Mouse (Mus musculus): Measurements from ENCODE around the gene Rnf130.
"Not testable (repeated sequence)": the region's sequence is repeated elsewhere in the genome, so short reads cannot be mapped to it uniquely, and the experiment has no call there.

The Rnf130 gene

DNA sequence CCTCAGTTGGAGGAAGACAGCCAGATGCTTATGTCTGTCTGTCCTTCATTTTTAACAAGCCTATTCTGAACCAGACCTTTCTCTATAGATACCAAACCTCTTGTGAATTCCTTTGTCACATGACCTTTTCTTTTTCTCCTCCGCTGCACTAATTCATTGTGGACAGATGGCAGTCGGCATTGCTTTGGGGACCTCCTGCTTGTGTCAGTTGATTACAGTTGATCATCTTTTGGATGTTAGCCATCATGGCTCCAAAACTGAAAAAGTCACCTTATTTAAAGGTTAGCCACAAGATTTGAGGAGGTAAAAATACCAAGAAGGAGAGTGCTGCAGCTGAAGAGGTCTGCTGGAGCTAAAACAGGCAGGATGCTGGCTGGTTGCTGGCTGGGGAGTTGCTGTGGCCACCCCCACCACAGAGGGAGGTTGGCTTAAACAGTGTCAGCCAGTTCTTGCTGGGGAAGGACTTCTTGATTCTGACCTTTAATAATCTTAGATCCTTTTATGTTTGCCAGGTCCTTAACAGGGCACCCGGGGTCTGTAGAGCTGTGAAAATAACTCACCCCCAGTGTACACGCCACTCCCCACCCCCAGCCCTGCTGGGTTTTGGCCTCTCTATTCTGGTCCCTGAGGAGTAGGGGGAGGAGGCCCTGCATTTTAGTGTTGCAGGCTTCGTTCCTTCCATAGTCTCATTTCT lies 66.0 kb downstream of the Rnf130 start:
- peak; percentile 85 to 87 for DNase-seq

DNA sequence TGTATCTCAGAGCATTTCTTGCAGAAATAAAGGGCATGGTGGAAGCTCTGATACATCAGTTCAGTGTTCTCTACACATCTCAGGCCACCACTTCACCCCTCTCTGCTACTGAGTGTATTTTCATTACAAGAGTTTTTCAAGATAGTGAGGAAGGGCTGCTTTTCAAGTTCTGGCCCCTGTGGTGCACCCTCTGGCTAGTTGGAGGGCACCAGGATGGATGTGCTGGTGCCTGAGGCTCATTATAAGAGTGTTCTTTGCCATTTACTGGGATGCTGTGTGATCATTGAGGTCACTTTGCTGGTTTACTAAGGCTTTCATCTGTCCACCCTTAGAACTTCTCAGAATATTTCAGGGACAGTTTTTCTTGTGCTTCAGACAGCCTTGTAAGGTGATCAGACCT lies 66.5 kb downstream of the Rnf130 start:
- DNase-seq = peak in 1 of 2 experiments; percentile 50

DNA sequence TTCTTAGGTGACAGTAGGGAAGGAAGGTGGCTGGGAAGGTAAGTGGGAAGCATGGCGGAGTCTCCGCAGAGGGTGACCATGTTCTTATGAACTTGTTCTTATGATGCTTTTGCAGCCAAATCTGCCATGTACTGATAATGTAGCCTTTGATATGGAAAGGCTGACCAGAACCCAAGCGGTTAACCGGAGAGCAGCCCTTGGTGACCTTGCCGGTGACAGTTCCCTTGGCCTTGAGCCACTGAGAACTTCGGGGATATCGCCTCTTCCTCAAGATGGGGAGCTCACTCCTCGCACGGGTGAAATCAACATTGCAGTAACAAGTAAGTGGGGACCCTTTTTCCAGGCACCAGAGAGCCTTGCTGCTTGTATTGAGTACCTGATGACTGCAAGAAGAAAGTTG lies 70.5 kb downstream of the Rnf130 start:
- no peak for DNase-seq

DNA sequence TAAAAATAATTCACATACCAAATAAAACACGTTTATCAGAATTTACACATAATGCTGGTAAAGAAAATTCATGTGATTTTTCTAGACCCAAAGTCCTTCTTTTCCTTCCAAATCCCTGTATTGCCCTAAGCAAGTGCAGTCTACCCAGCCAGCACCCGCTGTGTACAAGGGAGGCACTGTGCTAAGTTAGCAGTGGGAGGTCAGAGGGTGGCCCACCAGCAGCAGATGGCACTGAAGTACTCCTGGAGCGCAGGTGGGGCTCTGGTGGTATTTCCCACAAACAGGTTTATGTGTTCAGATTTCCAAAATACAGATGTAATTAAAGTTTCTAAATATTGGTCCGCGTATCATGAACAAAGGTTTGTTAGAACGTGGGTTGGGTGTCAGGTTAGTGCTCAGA lies 71.9 kb downstream of the Rnf130 start:
- DNase-seq = peak in 1 of 2 experiments; percentile 79

DNA sequence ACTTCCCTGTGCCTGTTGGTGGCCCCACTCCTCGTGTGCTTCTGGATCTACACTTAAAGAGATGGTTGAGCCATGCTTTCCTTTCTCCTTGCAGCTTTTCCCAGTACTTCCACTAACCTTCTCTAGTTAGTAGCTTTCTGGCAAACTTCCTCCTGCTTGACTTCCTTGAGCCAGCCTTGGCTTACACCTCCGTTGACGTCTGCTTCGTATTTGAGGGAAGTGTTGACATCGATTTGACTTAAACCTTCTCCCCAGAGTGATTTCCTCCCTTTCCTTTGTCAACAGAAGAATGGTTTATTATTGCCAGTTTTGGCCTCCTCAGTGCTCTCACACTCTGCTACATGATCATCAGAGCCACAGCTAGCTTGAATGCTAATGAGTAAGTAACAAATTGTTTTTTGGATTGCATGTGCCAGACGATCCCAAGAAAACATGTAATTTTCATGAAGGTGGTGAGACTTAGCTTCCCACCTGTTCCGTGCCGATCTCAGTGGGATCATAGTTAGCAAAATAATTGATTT lies 73.9 kb downstream of the Rnf130 start:
- no peak for DNase-seq

DNA sequence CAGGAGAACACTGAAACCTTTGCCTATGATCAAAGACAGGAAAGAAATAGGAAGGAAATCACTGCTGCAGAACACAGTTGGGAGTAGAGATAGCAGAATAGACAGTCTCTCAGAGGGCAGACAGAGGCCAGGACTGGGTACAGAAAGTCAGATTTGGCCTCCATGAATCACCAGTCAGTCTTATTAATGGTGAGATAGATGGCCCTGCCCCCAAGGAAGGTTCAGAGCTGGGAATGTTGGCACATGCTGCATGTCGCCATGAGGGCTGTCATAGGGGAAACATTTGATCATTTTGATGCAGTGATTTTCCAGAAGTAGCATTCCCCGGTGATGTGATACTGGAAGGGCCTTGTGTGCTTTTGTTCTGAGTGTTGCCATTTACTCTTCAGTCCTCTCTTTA lies 74.5 kb downstream of the Rnf130 start:
- DNase-seq = no peak

DNA sequence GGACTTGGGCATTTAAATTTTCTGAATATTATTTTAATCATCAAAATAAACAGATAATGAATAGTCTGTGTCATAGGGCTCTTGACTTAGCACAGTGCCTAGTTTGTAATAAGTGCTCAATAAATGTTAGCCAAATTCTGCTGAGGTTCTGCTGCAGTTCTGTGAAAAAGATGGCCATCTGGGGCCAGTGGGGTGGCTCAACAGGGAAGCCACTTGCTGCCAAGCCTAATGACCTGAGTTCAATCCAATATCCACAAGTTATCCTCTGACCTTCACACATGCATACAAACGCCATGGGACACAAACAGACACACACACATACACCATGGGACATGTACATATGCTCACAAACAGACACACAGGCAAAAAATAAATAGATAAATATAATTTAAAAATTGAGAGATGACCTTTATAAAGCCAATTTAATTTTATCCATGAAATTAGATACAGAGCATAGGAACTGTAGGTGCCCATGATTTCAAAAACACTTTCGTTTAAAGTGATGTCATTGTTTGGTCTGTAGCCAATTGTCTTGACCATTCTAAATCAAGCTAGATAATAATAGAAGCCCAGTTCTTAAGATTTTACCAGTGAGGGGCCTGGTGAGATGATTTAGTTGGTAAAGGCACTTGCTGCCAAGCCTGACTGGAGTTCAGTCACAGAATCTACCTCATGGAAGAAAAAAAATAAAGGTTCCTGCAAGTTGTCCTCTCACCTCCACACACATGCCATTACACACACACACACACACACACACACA lies 75.6 kb downstream of the Rnf130 start:
- DNase-seq = peak; percentile 91 to 94

DNA sequence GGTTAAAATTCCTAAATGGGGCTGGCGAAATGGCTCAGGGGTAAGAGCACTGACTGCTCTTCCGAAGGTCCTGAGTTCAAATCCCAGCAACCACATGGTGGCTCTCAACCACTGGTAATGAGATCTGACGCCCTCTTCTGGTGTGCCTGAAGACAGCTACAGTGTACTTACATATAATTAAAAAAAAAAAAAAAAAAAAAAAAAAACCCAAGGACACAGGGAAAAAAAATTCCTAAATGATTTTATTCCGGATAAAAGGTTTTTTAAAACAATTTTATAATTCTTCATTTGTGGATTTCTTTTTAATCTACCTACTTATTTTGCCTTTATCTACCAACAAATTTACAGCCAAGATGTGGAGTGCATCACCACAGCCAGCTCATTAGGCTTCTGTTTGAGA lies 76.8 kb downstream of the Rnf130 start:
- not testable (repeated sequence) for DNase-seq

DNA sequence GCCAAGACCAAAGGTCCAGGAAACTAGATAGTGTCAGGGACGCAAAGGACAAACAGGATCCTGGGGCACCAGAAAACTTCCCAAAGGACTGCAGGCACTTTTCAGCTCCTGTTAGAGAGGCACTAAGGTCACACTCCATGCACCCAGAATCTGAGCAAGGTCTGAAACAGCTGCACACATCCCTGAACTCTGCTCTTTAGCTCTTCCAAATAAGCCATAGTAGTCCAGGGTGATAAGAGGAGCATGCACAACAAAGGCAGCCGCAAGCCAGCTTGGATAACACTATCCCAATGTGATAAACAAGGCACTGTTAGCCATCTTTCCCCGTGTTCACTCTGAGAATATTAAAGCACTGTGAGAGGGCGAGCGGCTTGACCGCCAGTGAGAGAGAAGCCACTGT lies 78.9 kb downstream of the Rnf130 start:
- DNase-seq = no peak

DNA sequence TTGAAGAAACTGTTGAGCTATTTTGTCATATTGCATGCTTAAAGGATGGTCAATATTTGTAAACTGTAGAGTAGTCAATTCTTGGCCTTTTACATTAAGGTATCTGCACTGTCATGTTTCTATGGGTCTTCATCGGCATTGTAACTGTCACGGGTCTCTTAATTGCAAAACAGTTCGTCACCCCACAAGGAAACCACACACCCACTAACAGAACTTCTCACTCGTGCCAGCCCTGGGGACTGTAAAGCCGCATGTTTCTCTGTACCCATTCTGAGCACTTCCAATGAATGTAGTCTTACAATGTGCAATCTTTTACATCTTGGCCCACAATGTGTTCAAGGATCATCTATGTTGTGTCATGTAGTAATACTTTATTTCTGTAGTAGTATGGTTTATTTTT lies 80.1 kb downstream of the Rnf130 start:
- no peak for DNase-seq

DNA sequence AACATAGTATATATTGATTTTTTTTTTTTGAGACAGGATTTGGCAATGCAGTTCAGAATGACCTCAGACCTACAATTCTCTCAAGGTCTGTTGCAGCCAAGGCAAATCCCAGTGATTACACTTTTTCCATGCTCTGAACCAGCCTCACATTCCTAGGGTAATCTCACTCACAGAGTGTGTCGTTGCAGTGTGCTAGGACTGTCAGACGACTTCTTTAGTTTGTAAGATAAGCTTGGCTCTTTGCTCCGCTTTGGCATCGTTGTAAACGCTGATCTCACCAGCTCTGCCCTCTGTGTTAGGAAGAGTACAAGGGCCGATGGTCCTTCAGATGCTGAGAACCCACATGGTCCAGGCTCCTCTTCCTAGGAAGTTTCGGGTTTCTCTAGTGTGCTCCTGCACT lies 80.9 kb downstream of the Rnf130 start:
- no peak for DNase-seq

DNA sequence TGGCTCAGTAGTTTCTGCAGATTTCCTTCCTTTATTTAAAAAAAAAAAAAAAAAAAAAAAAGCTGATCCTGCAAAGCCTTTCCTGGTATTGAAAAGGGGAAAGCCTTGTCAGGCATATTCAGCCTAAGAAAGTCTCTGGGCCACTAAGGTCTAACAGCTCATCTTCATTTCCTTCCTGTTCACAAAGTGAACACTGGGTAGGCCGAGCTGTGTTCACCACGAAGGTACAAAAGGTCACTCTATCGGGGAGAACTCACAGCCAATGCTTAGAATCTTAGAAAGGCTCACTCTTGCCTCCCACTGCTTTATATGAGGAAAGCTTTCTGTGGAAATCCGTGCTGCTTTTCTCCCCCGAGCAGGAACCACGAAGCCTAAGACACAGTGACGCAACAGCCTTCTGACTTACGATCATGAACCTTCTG lies 83.7 kb downstream of the Rnf130 start:
- DNase-seq = no peak

DNA sequence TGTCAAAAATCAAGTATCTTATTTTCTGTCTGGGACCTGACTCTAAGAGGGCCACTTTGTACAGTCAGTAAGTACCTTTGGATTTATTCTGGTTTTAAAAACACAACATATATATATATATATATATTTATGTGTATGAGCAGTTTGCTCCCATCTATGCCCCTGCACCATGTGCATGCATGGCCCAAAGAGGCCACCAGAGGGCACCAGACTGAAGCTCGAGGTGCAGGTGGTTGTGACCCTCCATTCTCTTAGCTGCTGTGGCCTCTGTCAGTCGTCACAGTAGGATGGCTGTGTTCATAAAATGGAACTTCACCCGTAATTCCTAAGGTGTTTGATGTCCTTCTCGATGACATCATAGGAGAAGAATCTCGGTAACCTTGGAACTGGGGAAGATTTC lies 89.2 kb downstream of the Rnf130 start:
- DNase-seq = peak; percentile 89 to 91

DNA sequence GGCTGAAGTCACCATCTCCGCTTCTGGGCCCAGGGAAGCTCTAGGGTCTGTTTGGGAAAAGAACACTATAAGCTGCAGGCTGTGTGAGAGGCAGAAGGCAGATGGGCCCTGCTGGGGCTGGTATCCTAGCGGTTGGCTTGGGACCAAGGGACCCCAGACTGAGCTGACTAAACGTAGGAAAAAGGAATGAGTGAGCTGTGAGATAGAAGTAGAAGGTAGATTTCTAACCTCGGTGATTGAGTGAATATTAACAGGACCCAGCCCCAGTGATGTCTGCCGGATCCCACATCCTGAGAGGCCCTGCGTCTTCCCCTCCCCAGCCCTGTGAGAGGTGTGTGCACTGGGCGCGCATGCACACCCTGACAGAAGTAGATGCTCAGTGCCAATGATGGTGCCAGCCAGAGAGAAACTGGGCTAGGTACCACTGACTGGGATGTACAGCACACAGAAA lies 97.5 kb downstream of the Rnf130 start:
- DNase-seq = peak; percentile 76 to 80

DNA sequence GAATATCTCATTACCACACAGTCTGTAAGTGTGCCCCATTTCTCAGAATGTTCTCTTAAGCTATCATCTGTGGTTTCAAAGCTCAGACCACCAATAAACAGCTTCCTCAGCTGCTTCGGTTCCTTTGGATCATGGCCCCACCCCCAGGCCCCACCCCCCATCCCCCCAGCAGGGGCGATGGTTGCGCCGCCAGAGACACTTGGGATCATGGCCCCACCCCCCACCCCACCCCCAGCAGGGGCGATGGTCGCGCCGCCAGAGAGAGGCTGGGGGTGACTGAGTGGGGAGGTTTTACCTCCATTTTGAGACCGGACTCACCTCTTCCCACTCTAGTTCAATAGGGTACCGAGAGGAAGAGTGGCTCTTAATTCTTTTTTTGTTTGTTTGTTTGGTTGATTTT lies 102.6 kb downstream of the Rnf130 start:
- no peak for DNase-seq

DNA sequence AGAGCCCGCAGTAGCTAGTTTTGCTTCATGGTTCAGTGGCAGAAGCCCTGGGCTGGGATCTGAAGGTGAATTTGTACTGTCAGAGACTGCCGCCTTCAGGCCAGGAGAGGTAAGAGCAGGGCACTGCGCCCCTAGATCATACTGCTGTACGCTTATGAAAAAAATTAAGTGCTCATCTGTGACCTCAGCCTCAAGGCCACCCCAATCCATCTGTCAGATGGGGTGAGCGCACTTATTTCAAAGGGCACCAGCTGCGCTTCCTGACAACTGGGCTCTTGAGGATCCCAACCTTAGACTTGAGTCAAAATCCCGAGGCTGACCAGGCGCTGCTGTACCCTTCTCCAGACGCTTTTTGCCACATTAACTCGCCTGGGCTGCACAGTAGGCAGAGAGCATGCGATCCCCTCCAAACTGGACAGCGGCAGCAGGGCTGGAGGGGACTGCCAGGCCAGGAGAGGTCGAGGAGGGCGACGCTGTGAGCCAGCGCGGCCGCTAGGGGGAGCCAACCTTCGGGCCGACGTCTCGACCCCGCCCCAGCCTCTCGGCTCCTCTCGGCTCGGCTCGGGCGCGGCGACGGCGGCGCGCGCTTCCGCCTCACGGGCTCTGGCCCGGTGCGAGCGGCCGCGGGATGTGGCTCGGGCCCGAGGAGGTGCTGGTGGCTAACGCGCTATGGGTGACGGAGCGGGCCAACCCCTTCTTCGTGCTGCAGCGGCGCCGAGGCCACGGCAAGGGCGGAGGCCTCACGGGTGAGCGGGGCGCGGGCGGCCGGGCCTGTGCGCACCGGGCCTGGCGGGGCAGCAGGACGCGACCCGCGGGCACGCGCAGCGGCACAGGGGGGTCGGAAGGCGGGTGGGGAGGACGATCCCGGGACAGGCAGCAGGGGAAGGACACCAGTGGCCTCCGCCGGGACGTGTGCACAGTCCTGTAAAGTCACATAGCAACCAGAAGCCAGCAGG lies 105.9 kb downstream of the Rnf130 start, which contains the start of gene Tbc1d9b:
Tbc1d9b (plus strand) TSS at position 586 of the 956 bp plus-strand sequence.
- DNase-seq = peak; percentile 97 to 98

DNA sequence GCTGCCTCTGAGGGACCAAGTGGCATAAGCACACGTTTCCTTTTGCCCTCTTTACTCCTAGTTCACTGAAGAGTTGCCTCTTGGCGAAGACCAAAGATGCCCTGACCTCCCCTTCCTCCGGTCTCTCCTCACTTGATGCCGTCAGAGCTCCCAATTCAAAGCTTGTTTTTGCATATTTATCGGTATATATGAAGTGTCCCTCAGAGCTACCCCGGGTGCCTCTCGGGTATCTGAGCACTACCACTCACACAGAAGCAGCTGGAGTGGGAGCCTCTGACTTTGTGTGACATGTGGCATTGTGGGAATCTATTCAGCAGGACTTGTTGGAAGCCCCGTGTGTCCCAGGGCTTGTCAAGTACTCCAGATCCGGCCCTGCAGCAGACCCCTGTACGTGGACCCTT lies 106.7 kb downstream of the Rnf130 start:
- DNase-seq = peak in 1 of 2 experiments; percentile 41

DNA sequence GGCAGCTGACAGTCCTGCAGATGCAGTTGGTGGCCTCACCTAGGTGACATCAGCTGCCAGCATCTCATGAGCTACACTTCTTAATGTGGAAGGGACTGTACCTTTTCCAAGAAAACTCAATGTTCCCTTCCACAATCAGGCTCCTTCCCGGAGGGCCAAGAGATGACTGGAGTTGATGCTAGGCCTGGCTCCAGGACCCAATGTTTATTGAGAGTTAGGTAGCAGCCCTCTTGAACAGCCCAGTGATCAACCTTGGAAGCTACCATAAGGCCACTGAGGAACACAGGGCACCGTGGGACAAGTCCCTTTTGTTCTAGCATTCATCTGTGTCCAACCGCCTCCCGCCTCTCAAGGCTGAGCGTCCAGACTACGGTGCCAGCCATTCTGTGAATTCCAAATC lies 107.1 kb downstream of the Rnf130 start:
- DNase-seq = peak in 1 of 2 experiments; percentile 22

DNA sequence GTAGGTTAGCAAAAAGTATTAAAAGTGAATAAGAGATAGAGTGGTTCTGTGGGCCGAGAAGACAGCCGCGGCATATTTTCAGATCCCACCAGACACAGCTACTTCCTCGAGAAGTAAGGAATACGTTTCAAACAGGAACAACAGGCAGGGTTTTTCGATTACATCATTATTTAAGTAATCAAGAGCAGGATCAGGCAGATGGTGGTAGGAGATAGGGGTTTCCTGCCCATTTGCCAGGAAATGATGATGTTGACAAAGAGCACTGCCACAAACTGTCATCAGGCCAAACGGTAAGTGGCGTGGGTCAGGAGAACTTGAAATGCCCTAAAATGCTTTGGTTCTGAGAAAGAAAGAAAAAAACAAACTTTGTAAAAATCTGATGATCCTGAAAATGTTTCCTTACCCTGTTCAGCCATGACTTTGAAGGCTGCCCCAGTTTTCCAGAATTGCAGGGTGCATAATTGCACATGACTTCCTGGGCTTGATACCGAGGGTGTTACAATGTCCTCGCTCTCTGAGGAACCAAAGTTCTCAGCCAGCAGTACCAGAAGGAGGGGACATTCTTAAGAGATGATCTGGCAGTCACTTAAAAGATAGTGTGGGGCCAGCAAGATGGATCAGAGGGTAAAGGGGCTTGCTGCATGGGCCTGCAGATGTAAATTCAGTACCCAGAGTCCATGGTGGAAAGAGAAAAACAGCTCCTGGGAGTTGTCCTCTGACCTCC lies 109.2 kb downstream of the Rnf130 start:
- DNase-seq = no peak

DNA sequence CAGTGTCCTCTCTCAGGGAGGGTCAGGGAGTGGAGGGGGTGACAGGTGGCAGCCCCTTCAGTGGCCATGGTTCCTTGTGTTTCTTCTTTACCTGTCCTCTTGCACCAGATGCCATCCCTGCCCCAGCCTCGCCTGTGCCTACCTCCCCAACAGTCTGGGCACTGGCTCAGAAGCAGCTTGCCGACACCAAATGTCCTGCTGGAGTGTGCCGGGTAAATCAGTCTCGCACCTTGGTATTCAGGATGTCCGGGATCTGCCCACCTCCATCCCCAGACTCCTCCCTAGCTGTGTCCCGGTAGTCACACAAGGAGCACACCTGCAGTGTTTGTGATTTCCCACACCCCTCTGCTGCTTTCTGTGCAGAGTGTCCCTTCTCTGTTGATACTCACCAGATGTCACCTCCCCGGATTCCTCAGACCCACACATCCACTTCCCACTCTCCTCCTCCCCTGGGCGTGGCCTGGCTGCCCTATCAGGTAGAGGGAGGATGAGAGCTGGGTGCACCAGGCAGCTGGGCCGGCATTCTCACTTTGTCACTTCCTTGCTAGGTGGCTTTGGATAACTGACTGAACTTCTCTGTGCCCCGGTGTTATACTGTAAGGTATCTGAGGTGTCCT lies 113.2 kb downstream of the Rnf130 start:
- no peak for DNase-seq

DNA sequence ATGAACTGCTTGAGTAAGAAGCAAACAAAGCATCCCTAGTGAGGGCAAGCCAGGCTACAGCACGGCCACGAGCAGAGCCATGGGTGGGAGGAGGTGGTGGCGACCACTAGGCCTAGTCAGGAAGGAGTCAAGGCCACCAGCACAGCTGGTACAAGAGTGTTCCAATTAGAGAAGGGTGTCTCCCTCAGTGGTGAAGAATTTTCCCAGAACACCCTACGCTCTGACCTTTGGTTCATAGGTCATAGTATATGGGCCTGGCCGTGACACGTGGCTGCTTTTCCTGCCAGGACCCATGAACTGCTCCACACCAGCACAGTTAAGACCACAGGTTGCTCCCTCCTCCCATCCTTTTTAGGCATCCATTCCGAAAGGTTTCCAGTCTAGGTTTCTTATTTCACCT lies 114.4 kb downstream of the Rnf130 start:
- DNase-seq = no peak

DNA sequence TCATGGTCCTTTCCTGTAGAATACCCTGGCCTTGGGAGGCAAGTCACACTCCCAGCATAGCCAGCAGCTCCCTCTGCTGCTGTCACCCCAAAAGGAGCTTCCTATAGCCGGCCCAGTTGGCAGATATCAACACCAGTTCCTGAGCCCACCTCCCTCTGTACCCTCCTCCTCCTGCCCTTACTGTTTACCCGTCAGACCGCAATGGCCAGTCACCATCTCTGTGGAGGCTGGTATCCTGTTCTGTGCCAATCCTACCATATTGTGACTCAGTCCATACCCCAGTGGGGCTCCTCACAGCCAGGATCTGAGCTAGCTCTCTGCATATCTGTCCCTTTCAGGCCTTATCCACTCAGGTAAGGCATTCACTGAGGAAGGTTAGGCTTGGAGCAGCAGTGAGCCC lies 120.4 kb downstream of the Rnf130 start:
- no peak for DNase-seq
